Mouse (Mus musculus): ENCODE data around the gene Nr1i2. TPM values are rescaled to one million over a fixed set of nuclear protein-coding genes. Genes with fewer than 3 reads are reported as not detected.
"Not testable (repeated sequence)": the region's sequence is repeated elsewhere in the genome, so short reads cannot be mapped to it uniquely, and the experiment has no call there.

The Nr1i2 gene
- total RNA-seq, 2 experiments from 2014 or later: 2.6 to 14.2 TPM

DNA sequence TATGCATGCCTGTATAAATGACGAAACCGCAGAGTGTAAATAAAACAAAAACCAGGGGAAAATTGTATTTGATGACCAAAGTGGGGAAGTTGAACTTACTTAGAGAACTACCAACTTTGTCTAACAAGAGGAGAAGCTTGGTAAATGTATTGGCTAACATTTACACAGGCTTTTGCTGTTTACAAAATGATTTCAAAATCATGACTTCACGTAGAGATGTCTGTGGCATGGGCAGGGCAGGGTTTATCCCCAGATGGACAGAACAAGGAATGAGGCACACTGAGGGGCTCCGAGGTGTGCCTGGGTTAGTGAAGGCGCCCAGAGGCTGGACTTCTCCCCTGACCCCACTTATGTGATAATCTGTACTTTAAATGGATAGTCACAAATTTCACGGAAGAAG, 7.3 kb downstream of the Nr1i2 start:
- DNase-seq: no peak

DNA sequence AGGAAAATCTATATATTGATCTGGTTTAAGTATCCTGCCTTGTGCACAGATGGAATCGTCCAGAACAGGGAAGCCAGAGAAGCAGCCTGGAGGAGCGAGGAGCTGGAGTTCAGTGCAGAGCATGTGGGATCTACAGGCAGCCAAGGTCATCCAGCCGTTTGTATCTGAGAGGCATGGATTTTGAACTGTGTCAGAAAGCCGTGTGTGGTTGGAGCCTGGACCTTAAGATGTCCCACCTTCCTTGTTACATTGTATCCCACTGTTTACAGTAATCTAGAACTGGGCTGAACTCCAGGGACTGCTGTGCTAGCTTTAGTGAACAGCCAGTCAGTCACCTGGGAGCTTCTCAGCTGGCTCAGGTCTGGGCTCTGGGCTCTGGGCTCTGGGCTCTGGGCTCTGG, 8.1 kb downstream of the Nr1i2 start:
- DNase-seq: no peak

DNA sequence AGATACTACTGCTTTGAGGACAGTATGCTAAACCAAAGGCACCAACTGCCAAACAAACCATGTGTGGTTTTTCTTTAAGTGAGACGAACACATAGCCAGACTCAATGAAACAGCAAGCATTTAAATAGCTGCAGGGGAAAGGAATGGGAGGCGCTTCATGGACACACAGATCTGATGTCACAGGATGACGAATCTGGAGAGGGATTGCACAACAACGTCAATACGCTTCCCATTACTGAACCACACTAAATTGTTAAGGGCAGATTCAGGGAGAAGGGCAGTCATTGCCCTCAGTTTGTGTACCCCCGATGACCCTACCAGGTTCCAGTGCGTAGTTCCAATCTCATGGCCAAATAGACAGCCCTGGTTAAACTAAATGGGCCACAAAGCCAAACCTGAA, 8.8 kb downstream of the Nr1i2 start:
- peak; percentile 30 for DNase-seq

DNA sequence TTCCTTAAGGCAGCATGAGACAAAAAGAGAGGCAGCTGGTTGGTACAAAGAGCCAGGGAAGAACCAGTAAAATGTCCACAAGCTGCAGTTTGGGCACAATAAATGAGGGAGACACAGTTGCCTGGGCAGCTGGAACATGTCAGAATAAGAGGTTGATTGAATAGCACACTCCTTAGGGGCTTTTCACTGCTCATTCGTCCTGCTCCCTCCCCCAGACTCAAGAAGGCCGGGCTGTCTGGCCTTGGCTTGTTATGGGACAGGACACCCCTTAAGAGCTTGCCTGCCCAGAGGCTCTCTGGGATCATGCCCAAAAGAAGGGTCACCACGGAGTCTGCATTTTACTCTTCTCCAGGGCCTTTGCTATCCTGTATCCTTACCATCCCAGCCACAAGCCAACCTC, 11.3 kb downstream of the Nr1i2 start:
- no peak for DNase-seq

DNA sequence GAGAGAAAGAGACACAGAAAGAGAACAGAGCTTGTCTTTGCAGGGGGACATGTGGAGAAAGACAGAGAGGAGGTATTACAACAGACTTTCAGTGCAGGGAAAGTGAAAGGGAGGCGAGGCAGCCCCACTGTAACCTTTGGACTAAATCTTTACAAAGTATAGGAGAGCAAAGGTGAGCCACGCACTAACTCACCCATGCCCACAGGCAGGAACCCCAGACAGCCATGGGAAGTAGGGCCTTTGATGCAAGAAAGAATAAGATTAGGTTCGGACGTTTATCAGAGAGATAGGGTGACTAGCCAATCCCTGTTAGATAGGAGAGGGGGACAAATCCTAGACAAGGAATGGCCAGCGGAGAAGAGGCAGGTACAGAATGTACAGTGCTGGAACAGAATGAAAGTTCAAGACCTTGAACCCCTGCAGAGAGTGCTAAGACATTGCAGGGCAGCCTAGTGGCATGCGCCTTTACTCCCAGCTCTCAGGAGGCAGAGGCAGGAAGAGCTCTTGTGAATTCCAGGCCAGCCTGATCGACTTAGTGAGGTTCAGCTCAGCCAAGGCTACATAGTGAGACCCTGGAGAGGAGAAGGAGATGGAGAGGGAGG, 12.0 kb downstream of the Nr1i2 start:
- no peak for DNase-seq

DNA sequence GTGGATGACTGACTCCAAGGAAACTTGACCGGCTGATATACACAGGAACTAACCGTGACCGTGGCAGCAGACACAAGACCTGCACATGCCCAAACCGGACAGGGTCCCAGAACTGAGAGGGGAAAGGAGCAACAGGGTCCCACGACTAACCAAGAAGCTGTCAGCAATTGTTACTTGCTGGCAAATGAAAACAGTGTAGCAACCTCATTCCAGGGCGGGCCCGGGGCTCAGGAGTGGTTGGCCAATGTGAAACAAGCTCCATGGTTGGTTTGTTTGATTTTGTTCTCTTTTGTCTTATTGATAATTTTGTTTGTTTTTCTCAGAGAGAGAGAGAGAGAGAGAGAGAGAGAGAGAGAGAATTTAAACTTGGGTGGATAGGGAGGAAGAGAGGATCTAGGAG, 13.7 kb downstream of the Nr1i2 start:
- no peak for DNase-seq

DNA sequence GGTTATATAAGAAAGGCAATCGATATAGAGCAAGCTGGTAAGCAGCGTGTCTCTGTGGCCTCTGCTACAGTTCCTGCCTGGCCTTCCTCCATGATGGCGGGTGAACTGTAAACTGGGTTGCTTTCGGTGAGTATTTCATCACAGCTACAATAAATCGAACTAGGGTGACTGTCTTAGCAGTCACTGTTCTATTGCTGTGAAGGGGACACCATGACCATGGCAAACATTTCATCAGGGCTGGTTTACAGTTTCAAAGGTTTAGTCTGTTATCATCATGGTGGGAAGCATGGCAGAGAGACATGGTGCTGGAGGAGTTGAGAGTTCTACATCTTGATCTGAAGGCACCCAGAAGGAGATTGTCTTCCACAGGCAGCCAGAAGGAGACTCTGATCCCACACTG, 14.8 kb downstream of the Nr1i2 start:
- no peak for DNase-seq

DNA sequence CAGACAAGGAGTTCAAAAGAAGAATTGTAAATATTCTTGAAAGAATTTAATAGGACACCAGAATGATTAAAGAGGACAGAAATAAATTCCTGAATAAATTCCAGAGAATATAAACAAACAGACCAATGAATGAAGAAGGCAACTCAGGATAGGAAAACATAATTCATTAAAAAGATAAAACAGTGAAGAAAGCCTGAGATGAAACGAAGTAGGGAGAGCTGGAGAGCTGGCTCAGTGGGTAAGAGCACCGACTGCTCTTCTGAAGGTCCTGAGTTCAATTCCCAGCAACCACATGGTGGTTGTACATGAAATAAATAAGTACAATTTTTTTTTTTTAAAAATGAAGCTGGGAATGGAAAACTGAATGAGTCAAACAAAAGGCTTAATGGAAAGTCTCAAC, 19.9 kb downstream of the Nr1i2 start:
- no peak for DNase-seq

DNA sequence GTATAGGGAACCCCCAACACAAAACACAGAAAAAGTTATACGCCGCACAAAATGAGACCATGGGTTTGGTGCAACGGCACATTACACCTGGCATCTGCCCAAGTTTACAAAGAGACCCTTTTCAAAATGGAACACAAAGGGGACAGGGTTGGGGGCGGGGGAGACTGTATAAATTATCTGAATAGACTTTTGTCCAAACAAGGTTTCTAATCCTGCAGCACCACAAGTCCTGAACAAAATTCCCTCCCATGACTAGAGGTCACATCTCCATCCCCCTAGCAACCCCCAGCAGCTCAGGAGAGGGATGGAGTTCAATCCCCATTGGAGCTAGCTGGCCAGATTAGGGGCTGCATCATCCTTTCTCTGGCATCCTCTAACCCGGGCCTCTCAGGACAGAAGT, 22.1 kb downstream of the Nr1i2 start:
- DNase-seq: no peak

DNA sequence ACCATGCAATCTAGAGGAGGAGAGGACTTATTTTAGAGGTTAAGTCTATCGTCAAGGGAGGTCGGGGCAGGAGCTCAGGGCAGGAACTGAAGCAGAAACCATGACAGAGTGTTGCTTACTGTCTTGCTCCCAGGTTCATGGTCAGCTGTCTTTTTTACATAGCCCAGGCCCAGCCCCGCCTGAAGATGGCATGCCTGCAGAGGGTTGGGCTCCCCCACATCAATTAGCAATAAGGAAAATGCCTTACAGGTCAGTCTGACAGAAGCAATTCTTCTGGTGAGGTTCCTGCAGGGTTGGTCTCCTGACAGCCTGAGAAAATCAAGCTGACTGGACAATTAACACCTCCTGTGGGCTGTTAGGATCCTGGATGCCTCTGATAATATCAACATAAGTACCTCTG, 23.0 kb downstream of the Nr1i2 start:
- no peak for DNase-seq

DNA sequence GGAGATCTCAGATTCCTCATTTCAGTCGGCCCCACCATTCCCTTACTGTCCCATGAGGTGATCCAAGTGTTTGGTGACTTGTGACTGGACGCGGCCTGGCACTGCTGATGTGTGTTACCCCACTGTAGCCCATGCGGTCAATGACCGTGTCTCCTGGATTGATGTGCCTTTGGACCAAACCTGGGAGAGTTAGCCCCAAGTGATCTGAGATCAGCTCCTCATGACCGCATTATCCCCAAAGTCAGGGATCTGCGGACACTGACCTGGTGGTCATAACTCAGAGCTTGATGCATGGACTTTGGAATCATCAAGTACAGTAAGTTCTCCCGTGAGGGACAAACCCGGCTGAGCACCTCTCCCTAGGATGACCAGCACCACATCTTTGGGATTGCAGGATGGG, 38.7 kb downstream of the Nr1i2 start:
- no peak for DNase-seq

DNA sequence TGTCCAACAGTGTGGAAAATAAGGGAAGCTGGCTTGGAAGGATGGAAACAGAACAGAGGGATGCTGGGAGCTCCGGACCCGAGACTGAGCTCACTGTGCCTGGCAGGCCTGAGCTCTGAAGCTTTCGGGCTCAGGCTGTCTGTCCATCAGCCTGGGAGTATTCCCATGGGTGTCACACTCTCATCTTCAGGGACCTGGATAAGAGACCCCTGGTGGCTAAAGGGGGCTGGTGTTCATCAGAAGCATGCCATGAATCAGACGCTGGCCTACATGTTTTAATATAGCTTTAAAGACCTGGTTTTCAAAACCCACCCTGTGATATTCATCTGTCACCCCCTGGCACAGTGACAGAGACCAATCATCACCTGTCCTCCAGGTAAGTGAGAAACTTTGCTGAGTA, 39.5 kb downstream of the Nr1i2 start:
- DNase-seq: no peak

DNA sequence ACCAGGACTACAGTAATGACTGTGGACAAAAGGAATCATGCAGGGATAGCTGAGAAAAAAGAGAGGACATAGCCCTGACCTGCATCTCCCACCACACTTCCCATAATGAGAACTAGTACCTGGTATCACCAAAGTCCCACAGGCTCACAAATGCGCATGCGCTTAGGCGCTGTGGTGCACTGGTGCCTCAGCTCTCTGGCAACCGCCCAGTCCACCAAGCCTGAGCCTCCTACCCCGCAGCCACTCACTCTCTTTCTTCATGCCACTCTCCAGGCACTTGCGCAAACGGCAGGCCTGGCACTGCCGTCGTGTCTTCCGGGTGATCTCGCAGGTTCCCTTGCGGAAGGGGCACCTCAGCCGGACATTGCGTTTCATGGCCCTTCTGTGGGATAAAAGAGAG, 40.6 kb downstream of the Nr1i2 start:
- DNase-seq: peak; percentile 19

DNA sequence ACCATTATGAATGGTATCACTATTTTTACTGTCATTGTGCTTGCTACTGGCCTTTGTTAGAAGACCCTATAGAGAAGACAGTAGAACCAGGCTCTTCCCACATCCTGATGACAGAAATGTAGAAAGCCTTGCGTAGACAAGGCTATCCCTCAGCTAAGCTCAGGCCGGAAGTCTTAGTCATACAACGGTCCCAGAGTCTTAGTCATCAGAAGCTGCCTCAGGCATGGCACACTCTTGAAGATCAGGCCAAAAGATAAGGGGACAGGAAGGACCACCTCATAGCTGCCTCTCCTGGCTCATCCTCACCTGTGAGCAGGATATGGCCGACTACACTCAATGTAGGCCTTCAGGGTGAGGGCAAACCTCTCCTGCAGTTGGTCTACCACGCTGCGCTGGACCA, 44.2 kb downstream of the Nr1i2 start:
- no peak for DNase-seq

DNA sequence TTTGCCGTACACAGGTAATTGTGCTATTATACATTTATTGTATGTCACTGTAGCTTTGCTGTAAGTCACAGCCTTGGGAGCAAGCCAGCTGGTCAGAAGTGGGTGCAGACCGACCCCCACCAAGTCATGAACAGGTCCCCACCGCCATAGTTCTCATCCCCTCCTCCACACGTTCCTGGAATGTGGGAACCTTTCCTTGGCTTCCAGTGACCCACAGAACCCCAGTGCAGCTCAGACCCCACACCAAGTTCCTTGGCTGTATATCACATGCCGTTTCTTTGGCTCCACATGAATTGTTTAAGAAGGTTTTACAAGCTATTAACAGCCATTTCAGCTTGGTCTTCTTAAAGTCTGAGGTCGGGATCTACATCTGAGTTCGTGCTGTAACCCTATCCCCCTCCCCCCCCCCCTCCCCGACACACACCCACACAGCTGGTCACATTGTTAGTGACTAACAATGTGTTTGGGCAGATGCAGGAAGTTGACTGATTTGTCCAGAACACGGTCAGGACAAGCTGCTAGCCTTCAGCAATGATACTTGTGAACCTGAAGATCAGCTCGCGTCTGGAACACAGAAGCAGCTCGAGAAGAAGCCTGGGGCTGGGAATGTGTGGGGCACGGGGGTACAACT, 46.2 kb downstream of the Nr1i2 start:
- no peak for DNase-seq

DNA sequence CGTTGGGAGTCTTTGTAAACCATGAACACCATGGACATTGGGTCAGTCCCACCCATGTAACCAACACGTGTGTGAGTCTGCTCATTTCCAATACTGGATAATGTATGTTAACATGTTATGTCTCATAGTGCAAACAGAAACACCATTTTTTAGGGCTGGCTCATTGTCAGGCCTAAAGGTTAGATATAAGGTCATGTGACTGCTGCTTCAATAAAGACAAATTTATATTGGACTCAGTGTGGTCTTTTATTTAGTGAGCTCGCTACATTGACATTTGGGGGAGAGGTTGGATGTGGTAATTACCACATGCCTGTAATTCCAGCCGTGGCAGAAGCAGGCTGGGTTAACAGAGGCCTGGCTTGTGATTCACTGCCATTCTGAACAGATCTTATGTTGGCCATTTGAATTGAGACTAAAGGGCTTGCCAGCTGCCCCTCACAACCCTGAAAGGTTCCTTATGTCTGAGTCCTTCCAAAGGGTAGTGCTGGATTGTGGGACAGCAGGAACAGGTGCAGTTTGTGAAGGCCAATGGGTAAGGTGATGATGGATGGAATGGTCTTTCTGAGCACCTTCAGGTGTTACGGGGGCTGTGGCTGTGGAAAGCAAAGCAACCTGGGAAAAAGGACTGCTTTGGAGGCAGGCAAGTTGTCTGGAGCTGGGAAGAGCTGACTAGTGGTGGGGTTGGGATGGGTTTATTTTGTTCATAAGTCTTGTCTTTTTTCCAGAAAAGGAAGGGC, 48.6 kb downstream of the Nr1i2 start:
- no peak for DNase-seq

DNA sequence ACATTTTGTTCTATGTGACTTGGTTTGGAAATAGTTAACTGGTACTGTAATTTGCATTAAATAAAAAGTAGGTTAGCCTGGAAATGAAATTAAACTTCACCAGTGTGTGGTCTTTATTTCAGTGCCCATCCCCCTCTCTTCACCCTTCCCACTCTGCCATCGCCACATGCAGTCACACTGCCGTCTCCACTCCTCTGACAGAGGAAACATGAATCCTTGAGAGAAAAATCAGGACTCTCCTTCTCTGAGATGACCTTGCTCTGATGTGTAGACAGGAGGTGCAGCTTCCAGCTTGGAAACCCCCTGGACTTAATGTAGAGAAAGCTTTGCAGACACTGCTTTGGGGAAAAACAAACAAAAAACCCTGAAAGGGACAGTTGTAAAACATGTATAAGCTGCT, 49.2 kb downstream of the Nr1i2 start:
- no peak for DNase-seq

DNA sequence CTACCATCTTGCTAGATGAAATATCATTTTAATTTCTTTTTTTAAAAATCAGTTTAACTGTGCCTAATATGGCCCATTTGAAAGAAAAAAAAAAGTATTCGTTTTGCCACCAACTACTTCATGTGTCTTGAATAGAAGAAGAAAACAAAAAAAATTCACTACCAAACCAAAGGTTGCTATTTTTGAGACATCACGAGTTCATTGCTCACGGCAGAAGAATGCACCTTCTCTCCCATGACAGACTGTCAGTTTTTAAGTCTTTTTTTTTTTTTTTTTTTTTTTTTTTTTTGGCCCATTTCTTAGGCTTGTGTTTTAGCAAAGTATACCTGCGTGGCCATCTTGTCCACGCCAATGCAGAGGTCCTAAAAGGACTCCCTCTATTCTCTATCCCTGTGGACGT, 50.5 kb downstream of the Nr1i2 start:
- DNase-seq: no peak

DNA sequence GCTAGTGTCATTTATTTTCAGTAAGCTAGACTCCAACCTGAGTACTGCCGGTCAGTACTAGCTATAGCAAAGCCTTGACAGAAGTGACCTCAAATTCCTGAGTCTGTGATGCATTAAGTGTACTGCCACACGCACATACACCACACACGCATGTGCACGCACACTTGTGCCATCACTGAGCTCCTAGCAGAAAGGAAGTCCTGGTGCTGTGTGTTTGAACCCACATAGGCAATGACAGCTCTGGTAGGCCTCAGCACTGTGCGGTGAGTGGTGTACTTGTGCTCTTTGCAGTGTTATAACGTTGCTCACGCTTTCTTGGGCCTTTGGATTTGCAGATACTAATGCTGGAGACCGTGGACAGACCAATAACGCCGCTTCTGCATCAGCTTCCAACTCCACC, 54.5 kb downstream of the Nr1i2 start:
- DNase-seq: no peak

DNA sequence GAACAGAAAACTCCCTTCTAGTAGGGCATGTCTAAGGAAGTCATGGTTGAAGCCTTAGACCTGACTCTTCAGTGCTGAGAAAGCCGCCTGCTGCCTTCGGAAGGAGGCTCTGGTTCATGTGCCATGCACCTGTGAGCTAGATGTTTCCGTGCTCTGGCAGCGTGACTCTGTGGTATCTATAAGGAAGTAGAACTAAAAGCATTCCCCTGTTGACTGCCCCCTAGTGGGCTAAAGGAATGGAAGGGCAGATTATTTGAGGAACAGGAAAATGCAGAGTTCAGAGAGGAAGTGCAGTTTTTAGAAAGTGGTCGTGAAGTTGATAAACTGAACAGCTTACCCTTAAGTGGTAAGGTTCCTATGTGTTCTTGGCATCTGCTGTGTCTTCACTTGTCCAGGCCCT, 54.9 kb downstream of the Nr1i2 start:
- DNase-seq: peak; percentile 40

DNA sequence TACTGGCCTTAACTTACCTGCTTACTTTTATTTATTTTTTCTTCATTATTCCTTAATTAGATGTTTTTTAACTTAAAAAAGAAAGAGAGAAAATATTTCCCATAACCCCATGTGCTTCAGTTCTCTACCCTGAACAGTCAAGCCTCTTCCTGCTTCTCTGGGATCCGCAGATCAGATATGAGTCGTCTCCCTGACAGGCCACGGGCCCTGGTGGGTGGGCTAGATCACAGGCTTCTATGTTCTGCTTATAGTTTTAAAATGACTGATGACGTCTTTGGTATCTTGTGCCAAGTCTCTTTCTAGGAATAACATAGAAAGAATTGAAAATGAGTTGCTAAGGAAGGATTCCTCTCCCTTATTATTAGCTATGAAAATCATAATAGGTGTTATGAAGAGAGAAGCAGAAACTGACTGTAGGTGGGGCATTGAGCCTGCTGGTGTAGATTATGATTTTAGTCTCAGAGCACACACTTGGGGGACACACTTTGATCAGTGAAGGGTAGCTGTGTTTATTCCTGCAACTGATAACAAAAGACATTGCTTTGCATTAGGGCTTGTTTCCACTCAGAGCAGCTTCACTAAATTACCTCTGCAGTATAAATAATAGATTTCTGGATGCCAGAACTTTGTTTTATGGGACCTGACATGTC, 57.6 kb downstream of the Nr1i2 start:
- DNase-seq: no peak

DNA sequence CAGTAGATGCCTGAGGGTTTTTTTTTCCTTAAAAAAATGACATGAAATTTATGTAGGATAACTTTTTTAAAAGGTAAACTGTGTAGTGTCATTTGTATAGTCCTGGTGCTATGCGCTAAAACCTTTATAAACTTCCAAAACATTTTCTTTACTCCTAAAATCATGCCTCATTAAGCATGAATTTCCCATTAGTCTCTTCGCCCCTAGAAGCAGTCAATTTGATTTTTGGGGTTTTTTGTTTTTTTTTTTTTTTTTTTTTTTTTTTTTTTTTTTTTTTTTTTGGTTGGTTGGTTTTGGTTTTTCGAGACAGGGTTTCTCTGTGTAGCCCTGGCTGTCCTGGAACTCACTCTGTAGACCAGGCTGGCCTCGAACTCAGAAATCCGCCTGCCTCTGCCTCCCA, 72.1 kb downstream of the Nr1i2 start:
- DNase-seq: not testable (repeated sequence)

DNA sequence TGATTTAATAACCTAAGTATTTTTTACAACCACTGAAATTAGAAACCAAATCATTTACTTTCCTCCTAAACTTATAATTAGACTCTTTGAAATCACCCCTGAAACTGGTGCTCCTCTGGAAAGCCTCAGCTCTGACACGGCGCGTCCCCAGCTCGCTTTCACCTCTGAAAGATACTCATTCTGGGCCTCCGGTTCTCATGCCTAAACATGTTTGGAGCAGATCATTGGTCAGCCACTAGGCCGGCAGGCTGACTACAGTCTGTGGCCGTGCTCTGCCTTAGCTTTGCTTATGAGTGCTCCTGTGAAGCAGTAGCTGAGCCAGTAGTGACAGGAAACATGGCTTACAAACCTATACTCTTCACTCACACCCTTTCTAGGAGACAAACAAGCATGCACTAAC, 89.4 kb downstream of the Nr1i2 start:
- no peak for DNase-seq
